Mouse (Mus musculus) neural tube, embryonic 14.5 days (tissue): ENCODE data around the gene Ip6k3. TPM values are rescaled to one million over a fixed set of nuclear protein-coding genes. Genes with fewer than 3 reads are reported as not detected.

ENCODE experiments used
- ATAC-seq: fragments of 200-750 bp; cut with Nextera tagmentation; 2 replicates; pipeline ENCODE4 v1.8.0; 2017; ENCODE audit warnings: low read depth, mild to moderate bottlenecking, moderate TSS enrichment, moderate library complexity
- H3K27ac ChIP-seq: fragments of 300-500 bp; sonication (generic); 2 replicates; pipeline ENCODE4 v1.5.1; 2014; ENCODE audit warnings: low read depth, mild to moderate bottlenecking, control low read depth, low read length, moderate library complexity, mixed read lengths
- H3K27me3 ChIP-seq: fragments of 300-500 bp; sonication (generic); 2 replicates; pipeline ENCODE4 v1.6.1; 2014; ENCODE audit warnings: low read length; ENCODE audit not compliant: control insufficient read depth, insufficient read depth
- H3K36me3 ChIP-seq: fragments of 300-500 bp; sonication (generic); 2 replicates; pipeline ENCODE4 v1.6.1; 2014; ENCODE audit warnings: low read length, mixed read lengths; ENCODE audit not compliant: control insufficient read depth, insufficient read depth
- H3K4me1 ChIP-seq: fragments of 300-500 bp; sonication (generic); 2 replicates; pipeline ENCODE4 v1.6.1; 2014; ENCODE audit warnings: low read length; ENCODE audit not compliant: control insufficient read depth, insufficient read depth
- H3K4me2 ChIP-seq: fragments of 300-500 bp; sonication (generic); 2 replicates; pipeline ENCODE4 v1.6.1; 2014; ENCODE audit warnings: mild to moderate bottlenecking, low read depth, low read length, control low read depth
- H3K4me3 ChIP-seq: fragments of 300-500 bp; sonication (generic); 2 replicates; pipeline ENCODE4 v1.5.1; 2014; ENCODE audit warnings: low read depth, low read length, control low read depth, mixed read lengths
- H3K9ac ChIP-seq: fragments of 300-500 bp; sonication (generic); replicated peaks from 2 replicates; pipeline ENCODE4 v1.6.1; 2014; ENCODE audit warnings: low read depth, mild to moderate bottlenecking, control low read depth, low read length, mixed read lengths
- H3K9me3 ChIP-seq: fragments of 300-500 bp; sonication (generic); 2 replicates; pipeline ENCODE4 v1.6.1; 2016; ENCODE audit warnings: low read length; ENCODE audit not compliant: control insufficient read depth
- WGBS: fragments of 180-500 bp; shearing (Covaris S2); extraction: QIAGEN DNeasy Blood & Tissue Kit; methylation state at CpG from one replicate; pipeline ENCODE4 v1.1.7; 2014; 5-methylcytosine and 5-hydroxymethylcytosine counted together
- polyA plus RNA-seq: library from polyadenylated mRNA; unstranded; fragments of >200 nt; fragmentation: Nextera tagmentation; extraction: Ambion mirVana; gene quantifications from 2 replicates; pipeline ENCODE4 v1.2.1, GENCODE M21; 2014

Ip6k3 gene
- polyA plus RNA-seq, 1 experiment from 2014 or later: 0.62 TPM

DNA sequence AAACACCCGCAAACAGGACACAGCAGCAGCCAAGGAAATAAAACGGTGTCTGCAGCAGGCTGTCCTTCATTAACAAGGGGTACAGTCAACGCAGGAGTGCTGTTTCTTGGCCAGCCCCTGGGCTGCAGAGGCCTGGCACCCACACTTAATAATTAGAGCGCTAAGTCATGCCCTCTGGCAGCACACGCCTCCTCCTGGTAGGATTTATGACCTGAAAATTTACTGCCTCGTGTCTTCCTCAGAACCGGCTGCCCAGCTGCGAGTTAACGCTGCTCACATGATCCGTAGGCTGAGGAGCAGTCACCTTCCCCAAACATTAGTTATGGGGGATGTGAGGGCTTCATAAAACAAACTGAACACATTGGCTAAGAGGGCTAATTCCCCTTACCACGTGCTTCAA, 33.2 kb upstream of the Ip6k3 start:
- Histone ChIP-seq H3K36me3 (peaks cover 10% of the 10 kb centered on the region; the same call in 1 of the 2 replicates), H3K4me2 (no peak overlapping the region), H3K27me3 (no peaks in the 10 kb centered on the region), H3K9me3 (no peaks in the 10 kb centered on the region), H3K4me3 (no peak overlapping the region), H3K27ac (peak overlapping the region; percentile 60), H3K9ac (0 out of 2 replicates have a peak overlapping the region, but pooled peaks have one; percentile 28), H3K4me1 (peaks cover 35% of the 10 kb centered on the region)
- 9% methylated on average over 11 of the region's 11 CpGs for WGBS
- 0 out of 2 replicates have a peak, but pooled peaks have one; percentile 13 for ATAC-seq

DNA sequence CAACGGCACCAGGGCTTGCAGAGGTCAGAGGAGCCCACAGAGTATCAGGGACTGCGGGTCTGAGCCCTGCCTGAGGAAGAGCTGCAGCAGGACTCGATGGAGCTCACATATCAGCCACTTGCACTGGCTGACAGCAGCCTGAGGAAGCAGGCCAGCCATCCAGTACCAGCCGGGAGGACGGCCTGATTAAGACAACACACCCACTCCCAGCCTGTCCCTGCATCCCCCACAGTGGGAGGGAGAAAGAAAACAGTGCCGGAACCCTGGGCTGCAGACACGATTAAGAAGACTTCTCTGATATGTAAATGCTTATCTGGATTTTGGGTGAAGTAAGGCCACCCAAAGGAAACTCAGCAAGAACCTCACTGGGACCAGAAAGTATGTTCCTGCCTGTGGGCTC, 32.3 kb upstream of the Ip6k3 start:
- no peak overlapping the region for H3K9ac ChIP-seq
- 56% methylated on average over 7 of the region's 7 CpGs for WGBS
- H3K4me2 ChIP-seq: no peak overlapping the region
- no peak overlapping the region for H3K4me3 ChIP-seq
- H3K4me1 ChIP-seq: peaks cover 33% of the 10 kb centered on the region
- H3K27me3 ChIP-seq: no peaks in the 10 kb centered on the region
- H3K27ac ChIP-seq: peak overlapping the region; percentile 18; the same call in 1 of the 2 replicates
- no peak for ATAC-seq
- no peaks in the 10 kb centered on the region for H3K9me3 ChIP-seq
- peaks cover 19% of the 10 kb centered on the region for H3K36me3 ChIP-seq

DNA sequence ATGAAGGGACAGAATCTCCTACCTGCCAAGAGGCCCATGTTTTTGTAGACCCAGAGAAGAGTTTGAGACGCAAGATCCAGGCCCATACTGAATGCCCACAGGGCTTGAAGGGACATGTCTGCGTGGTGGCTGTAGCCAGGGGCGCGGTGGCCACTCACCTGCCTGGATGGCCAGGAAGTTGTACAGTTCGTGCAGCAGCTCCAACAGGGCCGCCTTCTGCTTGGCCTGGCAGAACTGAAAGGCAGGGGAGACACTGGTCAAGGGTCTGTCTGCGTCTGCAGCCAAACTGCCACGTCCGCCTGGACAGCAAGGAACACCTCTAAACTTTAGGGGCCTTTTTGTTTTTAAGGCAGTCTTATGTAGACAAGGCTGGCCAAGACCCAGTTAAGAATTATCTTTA, 31.6 kb upstream of the Ip6k3 start:
- H3K4me1 ChIP-seq: peaks cover 29% of the 10 kb centered on the region
- no peak overlapping the region for H3K4me3 ChIP-seq
- peaks cover 20% of the 10 kb centered on the region for H3K36me3 ChIP-seq
- H3K27me3 ChIP-seq: no peaks in the 10 kb centered on the region
- no peak for ATAC-seq
- no peak overlapping the region for H3K27ac ChIP-seq
- H3K9me3 ChIP-seq: no peaks in the 10 kb centered on the region
- no peak overlapping the region for H3K4me2 ChIP-seq
- no peak overlapping the region for H3K9ac ChIP-seq
- WGBS: 98% methylated on average over 9 of the region's 9 CpGs

DNA sequence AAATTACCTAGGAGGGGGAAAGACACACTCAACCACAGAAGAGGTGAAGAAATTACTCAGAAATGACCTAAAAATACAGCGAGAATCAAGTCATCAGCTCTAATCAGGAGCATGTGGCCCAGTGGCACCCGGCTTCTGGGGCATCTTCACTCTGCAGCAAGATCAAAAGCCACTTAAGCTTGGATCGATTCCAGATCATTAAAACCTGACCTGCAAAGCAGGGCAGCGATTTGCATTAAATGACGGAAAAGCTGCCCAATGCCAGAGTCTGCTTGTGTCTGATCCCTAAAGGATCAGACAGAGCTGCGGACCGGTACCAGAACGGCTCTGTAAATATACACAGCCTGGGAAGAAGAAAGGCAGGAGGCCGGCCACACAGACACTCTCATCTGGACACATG, 28.6 kb upstream of the Ip6k3 start:
- Histone ChIP-seq H3K4me3 (no peak overlapping the region), H3K4me2 (no peak overlapping the region), H3K27ac (no peak overlapping the region), H3K36me3 (peaks cover 43% of the 10 kb centered on the region), H3K9ac (no peak overlapping the region), H3K27me3 (no peaks in the 10 kb centered on the region), H3K4me1 (peaks cover 14% of the 10 kb centered on the region), H3K9me3 (no peaks in the 10 kb centered on the region)
- no peak for ATAC-seq
- 57% methylated on average over 9 of the region's 9 CpGs for WGBS

DNA sequence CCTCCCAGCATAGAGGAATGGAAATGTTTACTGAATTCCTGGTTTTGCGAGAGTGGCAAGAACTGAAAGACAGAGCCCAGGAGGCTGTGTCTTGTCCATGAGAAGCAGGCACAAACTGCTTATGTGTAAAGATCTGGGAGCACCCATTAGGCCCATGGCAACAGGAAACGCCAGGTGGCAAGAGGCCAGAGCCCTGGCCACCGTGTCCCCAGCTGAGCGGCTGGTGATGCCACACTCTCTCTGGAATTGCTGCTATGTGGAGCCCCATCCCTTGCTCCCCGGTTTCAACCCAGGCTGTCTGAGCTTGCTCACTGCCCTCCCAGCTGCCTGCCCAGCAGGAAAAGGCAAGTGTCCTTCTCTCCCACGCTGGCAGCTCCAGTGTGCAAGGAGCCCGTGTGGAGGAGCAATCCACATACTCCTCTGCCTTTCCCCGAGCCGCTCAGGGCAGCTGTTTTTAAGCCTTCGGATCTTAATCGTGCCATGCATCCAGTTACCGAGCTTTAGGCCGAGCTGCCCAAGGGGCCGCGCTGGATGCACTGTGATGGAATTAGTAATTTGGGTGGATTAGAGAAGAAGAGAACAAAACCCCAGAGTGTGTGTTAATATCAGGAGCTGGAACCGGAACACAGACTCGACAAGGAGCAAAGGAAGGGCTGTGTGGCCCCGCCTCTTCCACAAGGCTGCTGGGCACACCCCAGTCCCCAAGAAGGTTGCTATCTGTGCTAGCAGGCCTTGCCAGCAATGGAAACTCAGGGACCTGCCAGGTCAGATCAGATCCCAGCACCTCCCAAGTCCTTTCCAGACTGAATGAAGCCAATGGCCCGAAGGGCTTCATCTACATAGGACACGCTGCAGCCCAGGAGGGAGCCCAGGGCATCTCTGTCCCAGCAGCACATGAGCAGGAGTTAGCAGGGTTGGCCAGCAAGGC, 26.9 kb upstream of the Ip6k3 start:
- no peaks in the 10 kb centered on the region for H3K9me3 ChIP-seq
- 0 out of 2 replicates have a peak, but pooled peaks cover 2% of the 10 kb centered on the region for H3K4me1 ChIP-seq
- no peak overlapping the region for H3K27ac ChIP-seq
- H3K4me2 ChIP-seq: no peak overlapping the region
- H3K36me3 ChIP-seq: peaks cover 43% of the 10 kb centered on the region
- no peak overlapping the region for H3K9ac ChIP-seq
- 77% methylated on average over 20 of the region's 20 CpGs for WGBS
- no peaks in the 10 kb centered on the region for H3K27me3 ChIP-seq
- no peak overlapping the region for H3K4me3 ChIP-seq
- ATAC-seq: no peak

DNA sequence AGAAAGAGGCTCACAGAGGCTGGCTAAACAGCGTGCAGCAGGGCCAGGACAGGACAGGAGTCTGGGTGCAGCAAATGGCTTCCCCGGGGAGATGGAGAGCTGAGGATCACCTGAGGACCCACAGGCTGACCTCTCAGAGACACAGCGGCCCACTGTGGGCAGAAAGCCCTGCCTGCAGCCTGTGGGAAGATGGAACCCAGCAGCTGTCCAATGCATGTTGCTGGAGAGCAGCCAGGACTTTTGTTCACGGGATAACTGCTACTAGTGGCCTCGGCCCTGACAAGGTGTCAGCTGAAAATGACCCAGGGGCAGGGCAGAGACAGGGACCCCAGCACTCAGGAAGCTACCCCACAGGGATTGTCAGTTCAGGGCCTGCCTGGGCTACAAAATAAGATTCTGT, 24.2 kb upstream of the Ip6k3 start:
- Histone ChIP-seq H3K27me3 (no peaks in the 10 kb centered on the region), H3K4me1 (0 out of 2 replicates have a peak, but pooled peaks cover 3% of the 10 kb centered on the region), H3K36me3 (peaks cover 37% of the 10 kb centered on the region), H3K4me2 (no peak overlapping the region), H3K9ac (no peak overlapping the region), H3K4me3 (no peak overlapping the region), H3K27ac (no peak overlapping the region), H3K9me3 (no peaks in the 10 kb centered on the region)
- 78% methylated on average over 5 of the region's 5 CpGs for WGBS
- ATAC-seq: no peak

DNA sequence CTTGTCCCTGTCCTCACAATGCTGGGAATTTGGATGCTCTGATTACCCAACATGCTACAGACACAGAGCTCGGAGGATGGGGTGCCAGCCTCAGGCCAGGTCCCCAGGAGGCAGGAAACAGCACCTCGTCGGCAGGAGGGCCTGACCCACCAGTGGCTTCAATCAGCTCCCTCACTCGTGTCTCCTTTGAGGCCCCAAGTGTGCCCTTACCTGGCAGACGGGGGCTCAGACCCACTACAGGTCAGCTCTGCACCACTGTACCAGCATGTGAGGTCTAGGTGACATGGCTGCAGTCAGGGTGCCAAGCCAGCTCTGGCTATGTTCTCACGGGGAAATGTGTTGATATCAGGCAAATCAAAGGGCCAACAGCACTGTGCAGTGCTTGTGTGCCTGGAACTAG, 23.6 kb upstream of the Ip6k3 start:
- WGBS: 88% methylated on average over 6 of the region's 6 CpGs
- Histone ChIP-seq H3K9ac (no peak overlapping the region), H3K27me3 (no peaks in the 10 kb centered on the region), H3K9me3 (no peaks in the 10 kb centered on the region), H3K4me3 (no peak overlapping the region), H3K4me2 (no peak overlapping the region), H3K27ac (no peak overlapping the region), H3K36me3 (peaks cover 37% of the 10 kb centered on the region), H3K4me1 (0 out of 2 replicates have a peak, but pooled peaks cover 3% of the 10 kb centered on the region)
- no peak for ATAC-seq

DNA sequence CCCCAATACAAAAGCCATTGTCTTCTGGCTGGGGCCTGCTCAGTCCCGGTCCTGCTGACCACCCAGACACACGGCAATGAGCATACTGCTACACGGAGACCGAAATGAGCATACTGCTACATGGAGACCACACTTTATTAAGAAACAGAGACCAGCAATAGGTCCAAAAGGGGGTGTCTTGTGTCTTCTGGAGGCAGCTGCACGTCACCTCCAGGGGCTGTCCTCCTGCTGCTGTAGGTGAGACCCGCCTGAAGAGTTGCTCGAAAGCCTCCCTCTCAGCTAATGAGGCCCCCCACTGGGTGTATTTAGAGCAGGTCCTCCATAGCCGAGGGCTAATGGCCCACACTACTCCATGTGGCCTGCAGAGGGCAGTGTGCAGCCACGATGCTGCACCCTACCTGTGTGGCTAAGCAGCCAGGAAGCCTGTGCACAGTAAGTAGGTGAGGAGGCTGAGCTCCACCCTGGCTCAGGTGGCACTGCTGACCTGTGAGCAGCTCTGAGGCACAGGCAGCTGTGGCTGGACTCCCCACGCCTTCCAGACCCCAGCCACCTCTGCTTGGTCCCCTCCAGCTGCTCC, 22.1 kb upstream of the Ip6k3 start:
- Histone ChIP-seq H3K4me2 (no peak overlapping the region), H3K9ac (no peak overlapping the region), H3K36me3 (peaks cover 24% of the 10 kb centered on the region), H3K27me3 (no peaks in the 10 kb centered on the region), H3K4me3 (no peak overlapping the region), H3K9me3 (no peaks in the 10 kb centered on the region), H3K27ac (no peak overlapping the region), H3K4me1 (0 out of 2 replicates have a peak, but pooled peaks cover 3% of the 10 kb centered on the region)
- peak; percentile 71; the same call in 1 of the 2 replicates for ATAC-seq
- 31% methylated on average over 10 of the region's 10 CpGs for WGBS

DNA sequence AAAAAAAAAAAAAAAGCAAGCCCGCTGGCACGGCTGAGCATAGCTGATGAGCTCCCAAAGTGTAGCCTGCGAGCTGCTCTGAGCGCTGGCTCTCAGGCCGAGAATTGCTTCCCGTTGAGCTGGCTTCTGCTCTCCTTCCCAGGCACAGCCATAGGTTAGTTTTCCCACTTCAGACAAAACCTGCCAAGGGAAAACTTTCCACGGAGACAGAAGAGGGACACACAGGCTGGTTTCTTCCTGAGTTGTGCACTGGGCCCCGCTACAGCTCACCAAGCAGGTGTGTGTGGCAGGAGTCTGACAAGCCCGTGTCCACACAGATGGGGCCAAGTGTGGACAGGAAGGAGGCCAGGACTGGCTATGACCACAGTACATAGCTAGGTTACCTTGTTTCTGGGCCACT, 21.3 kb upstream of the Ip6k3 start:
- ATAC-seq: no peak
- 72% methylated on average over 9 of the region's 9 CpGs for WGBS
- no peaks in the 10 kb centered on the region for H3K9me3 ChIP-seq
- H3K4me2 ChIP-seq: no peak overlapping the region
- no peak overlapping the region for H3K27ac ChIP-seq
- H3K4me1 ChIP-seq: 0 out of 2 replicates have a peak, but pooled peaks cover 3% of the 10 kb centered on the region
- H3K4me3 ChIP-seq: no peak overlapping the region
- no peaks in the 10 kb centered on the region for H3K27me3 ChIP-seq
- no peak overlapping the region for H3K9ac ChIP-seq
- peaks cover 24% of the 10 kb centered on the region for H3K36me3 ChIP-seq
